Mouse (Mus musculus) liver, embryonic 13.5 days (tissue): Measurements from ENCODE around the gene Tmem185a. TPM values are rescaled to one million over a fixed set of nuclear protein-coding genes. Genes with fewer than 3 reads are reported as not detected.

Experiments used
- polyA plus RNA-seq: library from polyadenylated mRNA; unstranded; fragments of >200 nt; fragmentation: Nextera tagmentation; extraction: Ambion mirVana; gene quantifications from 2 replicates; pipeline ENCODE4 v1.2.1, GENCODE M21; 2015

Gene Tmem185a
- polyA plus RNA-seq, 1 experiment from 2014 or later: 14.4 TPM

Other genes with a start within 250 kb of the Tmem185a start
- gene Ids, start 112.1 kb downstream of the Tmem185a start, polyA plus RNA-seq: 0.52 and 0.59 TPM in 2 replicates
- 11.5 and 12.2 TPM in 2 replicates for gene 1110012L19Rik, start 91.3 kb downstream of the Tmem185a start, polyA plus RNA-seq